ENCODE assay signal across 8 mouse cellular contexts in the genomic region with DNA sequence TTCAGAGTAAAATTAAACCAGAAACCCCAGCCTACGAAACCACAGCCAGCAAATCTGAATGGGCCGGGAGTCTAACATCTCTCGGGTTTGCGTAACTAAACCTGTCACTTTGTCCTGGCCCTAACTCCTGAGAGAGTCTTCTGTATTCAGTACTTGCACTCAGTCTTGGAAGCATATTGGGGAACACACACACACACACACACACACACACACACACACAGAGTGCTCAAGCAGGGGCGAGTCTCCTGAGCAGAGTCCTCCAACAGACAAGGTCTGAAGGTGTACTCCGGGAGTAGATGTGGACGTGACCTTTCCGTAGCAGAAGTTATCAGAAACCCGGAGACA. TPM values are rescaled to one million over a fixed set of nuclear protein-coding genes. Genes with fewer than 3 reads are reported as not detected.
A peak's percentile ranks its signal among the peaks of the same experiment; 100 is the strongest.
DNase-seq lines count a peak whose midpoint lies in the region; ATAC-seq and TF ChIP-seq lines count a peak whose summit lies in the region.

No protein-coding gene starts in this region.

- H3K4me1 ChIP-seq in liver, adult 2 months (ENCODE audit: control insufficient read depth, insufficient read depth, low read length): peaks cover 11% of the 10 kb centered on the region
- peaks cover 34% of the 10 kb centered on the region for H3K4me1 ChIP-seq in embryonic facial prominence, embryonic 15.5 days
- peaks cover 32% of the 10 kb centered on the region for H3K4me1 ChIP-seq in limb, embryonic 10.5 days
- peaks cover 35% of the 10 kb centered on the region for H3K4me1 ChIP-seq in neural tube, embryonic 15.5 days

- H3K4me3 ChIP-seq in liver, adult 2 months (ENCODE audit: insufficient read depth, low read depth, low read length): no peak overlapping the region; the same call in 1 of the 2 replicates
- peak overlapping the region; percentile 73 for H3K4me3 ChIP-seq in embryonic facial prominence, embryonic 15.5 days (replicated peaks)
- peak overlapping the region; percentile 81 for H3K4me3 ChIP-seq in limb, embryonic 10.5 days
- peak overlapping the region; percentile 78 for H3K4me3 ChIP-seq in neural tube, embryonic 15.5 days (replicated peaks)

- H3K9ac ChIP-seq in liver, adult 2 months (ENCODE audit: low read depth, low read length): no peak overlapping the region
- H3K9ac ChIP-seq in embryonic facial prominence, embryonic 15.5 days: peak overlapping the region; percentile 62; the same call in 1 of the 2 replicates
- peak overlapping the region; percentile 73 for H3K9ac ChIP-seq in neural tube, embryonic 15.5 days (replicated peaks)

- no peaks in the 10 kb centered on the region for H3K9me3 ChIP-seq in embryonic facial prominence, embryonic 15.5 days (replicated peaks)
- H3K9me3 ChIP-seq in limb, embryonic 10.5 days (replicated peaks): no peaks in the 10 kb centered on the region
- H3K9me3 ChIP-seq in neural tube, embryonic 15.5 days (replicated peaks): no peaks in the 10 kb centered on the region

- TF ChIP-seq POLR2A in liver, adult 2 months (IDR thresholded peaks at IDR 0.05; ENCODE audit: extremely low read depth, insufficient read depth, low read length): no peak

- peak; percentile 14 for DNase-seq in liver, adult 2 months (ENCODE audit: extremely low read depth, low read depth, low spot score)
- DNase-seq in liver: no peak
- no peak for DNase-seq in limb, embryonic 10.5 days (ENCODE audit: low spot score)
- no peak for DNase-seq in MN1 (ENCODE audit: low spot score)
- DNase-seq in kidney, adult 18-20 months: no peak

- ATAC-seq in embryonic facial prominence, embryonic 15.5 days (ENCODE audit: insufficient number of reproducible peaks, low FRiP score, low TSS enrichment, low read depth): 0 out of 2 replicates have a peak, but pooled peaks have one; percentile 2
- no peak for ATAC-seq in neural tube, embryonic 15.5 days (ENCODE audit: low FRiP score)
- ATAC-seq in monocyte, adult 5-6 weeks (replicated peaks; ENCODE audit: insufficient number of reproducible peaks, low FRiP score, low TSS enrichment, poor library complexity, severe bottlenecking): no peak

- H3K36me3 ChIP-seq in liver, adult 2 months (ENCODE audit: control insufficient read depth, insufficient read depth, low read length): no peaks in the 10 kb centered on the region
- no peaks in the 10 kb centered on the region for H3K36me3 ChIP-seq in embryonic facial prominence, embryonic 15.5 days
- no peaks in the 10 kb centered on the region for H3K36me3 ChIP-seq in limb, embryonic 10.5 days
- no peaks in the 10 kb centered on the region for H3K36me3 ChIP-seq in neural tube, embryonic 15.5 days

- H3K27ac ChIP-seq in liver, adult 2 months (replicated peaks; ENCODE audit: insufficient read depth, low read depth, low read length): no peak overlapping the region
- peak overlapping the region; percentile 44; the same call in 1 of the 2 replicates for H3K27ac ChIP-seq in embryonic facial prominence, embryonic 15.5 days (replicated peaks)
- H3K27ac ChIP-seq in limb, embryonic 10.5 days: no peak overlapping the region
- H3K27ac ChIP-seq in neural tube, embryonic 15.5 days (replicated peaks): peak overlapping the region; percentile 74

- 2% methylated on average over 9 of the region's 9 CpGs for WGBS in liver, adult 2 months
- WGBS in embryonic facial prominence, embryonic 15.5 days: 0% methylated on average over 9 of the region's 9 CpGs
- 1% methylated on average over 9 of the region's 9 CpGs for WGBS in limb, embryonic 10.5 days
- WGBS in neural tube, embryonic 15.5 days: under 1% methylated on average over 9 of the region's 9 CpGs

- no peak for TF ChIP-seq CTCF in liver, adult 2 months (IDR thresholded peaks at IDR 0.05; ENCODE audit: low read depth, low read length)

- H3K79me2 ChIP-seq in liver, adult 2 months (ENCODE audit: control insufficient read depth, insufficient read depth, low read length): no peaks in the 10 kb centered on the region

- H3K4me2 ChIP-seq in embryonic facial prominence, embryonic 15.5 days (replicated peaks): peak overlapping the region; percentile 97
- peak overlapping the region; percentile 100 for H3K4me2 ChIP-seq in neural tube, embryonic 15.5 days

- peaks cover 18% of the 10 kb centered on the region for H3K27me3 ChIP-seq in liver, adult 2 months (ENCODE audit: control insufficient read depth, insufficient read depth, low read length)
- peaks cover 24% of the 10 kb centered on the region for H3K27me3 ChIP-seq in embryonic facial prominence, embryonic 15.5 days
- H3K27me3 ChIP-seq in limb, embryonic 10.5 days (ENCODE audit: low read depth, poor library complexity, severe bottlenecking): peaks cover 69% of the 10 kb centered on the region
- no peaks in the 10 kb centered on the region for H3K27me3 ChIP-seq in neural tube, embryonic 15.5 days (replicated peaks)

RNA-seq across cellular contexts. Expression of gene Rhbdl3, which starts 1.3 kb away (rescaled TPM):
- total RNA-seq in liver, adult 2 months (2014; rRNA removed): 0.09 and 0.13 TPM in 2 replicates
- 0.02 and 0.06 TPM in 2 replicates for polyA plus RNA-seq in liver, adult 2 months (2012; rRNA removed)
- polyA plus RNA-seq in embryonic facial prominence, embryonic 15.5 days (2015; fragmentation: Nextera tagmentation; extraction: Ambion mirVana): 7.3 and 8.3 TPM in 2 replicates
- 0.34 and 0.85 TPM in 2 replicates for polyA plus RNA-seq in limb, embryonic 10.5 days (2016; fragmentation: Nextera tagmentation; extraction: Ambion mirVana)
- 4.2 and 6.9 TPM in 2 replicates for polyA plus RNA-seq in neural tube, embryonic 15.5 days (2015; fragmentation: Nextera tagmentation; extraction: Ambion mirVana)
- not detected in 3 replicates for total RNA-seq in monocyte, adult 5-6 weeks (2017)

Comparison
In these comparisons a context has a peak if more than half of its experiments do, and no peak if none do; other contexts are left out.
1. H3K27ac ChIP-seq: peak in embryonic facial prominence, embryonic 15.5 days (single experiment) and neural tube, embryonic 15.5 days (single experiment); none in liver, adult 2 months (single experiment) and limb, embryonic 10.5 days (single experiment).